Mouse (Mus musculus): ENCODE measurements around the gene Ctla4. TPM values are rescaled to one million over a fixed set of nuclear protein-coding genes. Genes with fewer than 3 reads are reported as not detected.

Ctla4 gene
- polyA plus RNA-seq, 1 experiment from 2014 or later: not detected

- 47% methylated on average over 7 of the region's 7 CpGs for WGBS
- H3K27ac ChIP-seq: no peak overlapping the region
- no peak for ATAC-seq (ENCODE audit: low FRiP score)
These were observed 33.4 kb upstream of the Ctla4 start for GRCm38 (mm10) chr1:60853330-60853956.

DNA sequence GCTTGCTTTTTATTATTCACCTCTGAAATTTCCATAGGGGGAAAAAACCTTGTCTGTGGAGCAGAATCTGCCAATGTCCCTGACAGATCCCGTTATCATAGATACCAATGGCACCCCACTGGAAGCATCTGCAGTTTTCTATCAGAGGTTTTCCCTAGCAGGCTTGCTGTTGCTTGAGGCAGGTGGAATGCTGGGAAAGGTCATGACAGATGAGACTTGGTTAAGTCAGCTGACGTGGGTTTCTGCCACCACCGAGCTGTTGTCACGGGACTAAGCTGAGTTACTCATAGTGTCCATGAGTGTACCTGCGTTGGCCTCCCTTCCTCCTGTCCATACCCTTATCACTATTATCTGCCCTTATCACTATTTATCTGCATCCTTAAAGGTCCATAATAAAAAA lies 32.8 kb upstream of the Ctla4 start:
- peaks cover 15% of the 10 kb centered on the region for H3K4me1 ChIP-seq (replicated peaks; ENCODE audit: control insufficient read depth, insufficient read depth, low read length)
- H3K36me3 ChIP-seq (replicated peaks; ENCODE audit: control insufficient read depth, insufficient read depth): no peaks in the 10 kb centered on the region
- no peak overlapping the region for H3K4me2 ChIP-seq (replicated peaks)
- H3K9me3 ChIP-seq (ENCODE audit: control insufficient read depth, low read length): no peaks in the 10 kb centered on the region
- H3K27me3 ChIP-seq (ENCODE audit: control insufficient read depth, insufficient read depth, low read length): no peaks in the 10 kb centered on the region
- DNase-seq (ENCODE audit: low spot score) (no peak), ATAC-seq (ENCODE audit: low FRiP score) (no peak)
- no peak overlapping the region for H3K27ac ChIP-seq
- no peak overlapping the region for H3K4me3 ChIP-seq (replicated peaks; ENCODE audit: low read length)
- 78% methylated on average over 5 of the region's 5 CpGs for WGBS
- no peak overlapping the region for H3K9ac ChIP-seq

More at GRCm38 (mm10) chr1:60853330-60853956, 33.4 kb upstream of the Ctla4 start:
- no peak overlapping the region for H3K4me2 ChIP-seq (replicated peaks)
- H3K36me3 ChIP-seq (replicated peaks; ENCODE audit: control insufficient read depth, insufficient read depth): no peaks in the 10 kb centered on the region
- no peak overlapping the region for H3K9ac ChIP-seq
- no peak overlapping the region for H3K4me3 ChIP-seq (replicated peaks; ENCODE audit: low read length)
- peaks cover 15% of the 10 kb centered on the region for H3K4me1 ChIP-seq (replicated peaks; ENCODE audit: control insufficient read depth, insufficient read depth, low read length)
- H3K9me3 ChIP-seq (ENCODE audit: control insufficient read depth, low read length): no peaks in the 10 kb centered on the region
- no peak for DNase-seq (ENCODE audit: low spot score)
- H3K27me3 ChIP-seq (ENCODE audit: control insufficient read depth, insufficient read depth, low read length): no peaks in the 10 kb centered on the region

GRCm38 (mm10) chr1:60857351-60858220 lies 29.2 kb upstream of the Ctla4 start:
- WGBS: 71% methylated on average over 12 of the region's 12 CpGs
- H3K9me3 ChIP-seq (ENCODE audit: control insufficient read depth, low read length): no peaks in the 10 kb centered on the region
- no peaks in the 10 kb centered on the region for H3K27me3 ChIP-seq (ENCODE audit: control insufficient read depth, insufficient read depth, low read length)
- no peak for DNase-seq (ENCODE audit: low spot score)
- no peak for ATAC-seq (ENCODE audit: low FRiP score)
- H3K9ac ChIP-seq: no peak overlapping the region
- H3K4me2 ChIP-seq (replicated peaks): no peak overlapping the region
- peaks cover 8% of the 10 kb centered on the region; the same call in 1 of the 2 replicates for H3K4me1 ChIP-seq (replicated peaks; ENCODE audit: control insufficient read depth, insufficient read depth, low read length)
- H3K4me3 ChIP-seq (replicated peaks; ENCODE audit: low read length): no peak overlapping the region
- H3K36me3 ChIP-seq (replicated peaks; ENCODE audit: control insufficient read depth, insufficient read depth): no peaks in the 10 kb centered on the region
- H3K27ac ChIP-seq: no peak overlapping the region

- Histone ChIP-seq H3K9ac (no peak overlapping the region; the same call in 1 of the 2 replicates), H3K4me3 (replicated peaks; ENCODE audit: low read length) (no peak overlapping the region), H3K4me2 (replicated peaks) (no peak overlapping the region), H3K36me3 (replicated peaks; ENCODE audit: control insufficient read depth, insufficient read depth) (no peaks in the 10 kb centered on the region), H3K27ac (no peak overlapping the region), H3K27me3 (ENCODE audit: control insufficient read depth, insufficient read depth, low read length) (no peaks in the 10 kb centered on the region), H3K4me1 (replicated peaks; ENCODE audit: control insufficient read depth, insufficient read depth, low read length) (peaks cover 13% of the 10 kb centered on the region), H3K9me3 (ENCODE audit: control insufficient read depth, low read length) (no peaks in the 10 kb centered on the region)
- no peak for DNase-seq (ENCODE audit: low spot score)
- ATAC-seq (ENCODE audit: low FRiP score): no peak
- WGBS: 75% methylated on average over 3 of the region's 3 CpGs
These were observed 27.6 kb upstream of the Ctla4 start for GRCm38 (mm10) chr1:60859159-60859558.

DNA sequence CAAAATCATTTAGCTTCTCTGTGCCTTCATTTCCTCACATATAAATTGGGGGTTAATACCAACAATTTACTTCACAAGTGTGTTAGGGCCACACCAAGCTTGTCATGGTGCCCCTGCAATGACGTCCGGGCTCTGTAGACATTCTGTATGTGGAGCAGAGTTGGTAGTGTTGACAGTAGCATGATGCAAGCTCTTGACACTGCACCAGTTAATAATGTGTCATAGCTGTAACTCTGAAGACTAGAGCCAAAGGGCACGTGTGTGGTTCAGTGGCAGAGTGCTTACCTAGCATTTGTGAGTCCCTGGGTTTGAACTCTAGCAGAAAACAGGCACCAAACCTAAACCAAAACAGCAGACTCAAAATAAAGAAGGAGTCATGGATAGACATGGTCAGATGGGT lies 27.0 kb upstream of the Ctla4 start:
- Histone ChIP-seq H3K27me3 (ENCODE audit: control insufficient read depth, insufficient read depth, low read length) (no peaks in the 10 kb centered on the region), H3K9ac (no peak overlapping the region), H3K4me3 (replicated peaks; ENCODE audit: low read length) (no peak overlapping the region), H3K4me2 (replicated peaks) (no peak overlapping the region), H3K4me1 (replicated peaks; ENCODE audit: control insufficient read depth, insufficient read depth, low read length) (peaks cover 13% of the 10 kb centered on the region), H3K9me3 (ENCODE audit: control insufficient read depth, low read length) (no peaks in the 10 kb centered on the region), H3K36me3 (replicated peaks; ENCODE audit: control insufficient read depth, insufficient read depth) (no peaks in the 10 kb centered on the region), H3K27ac (no peak overlapping the region)
- ATAC-seq (ENCODE audit: low FRiP score): no peak
- 82% methylated on average over 3 of the region's 3 CpGs for WGBS
- DNase-seq (ENCODE audit: low spot score): no peak

DNA sequence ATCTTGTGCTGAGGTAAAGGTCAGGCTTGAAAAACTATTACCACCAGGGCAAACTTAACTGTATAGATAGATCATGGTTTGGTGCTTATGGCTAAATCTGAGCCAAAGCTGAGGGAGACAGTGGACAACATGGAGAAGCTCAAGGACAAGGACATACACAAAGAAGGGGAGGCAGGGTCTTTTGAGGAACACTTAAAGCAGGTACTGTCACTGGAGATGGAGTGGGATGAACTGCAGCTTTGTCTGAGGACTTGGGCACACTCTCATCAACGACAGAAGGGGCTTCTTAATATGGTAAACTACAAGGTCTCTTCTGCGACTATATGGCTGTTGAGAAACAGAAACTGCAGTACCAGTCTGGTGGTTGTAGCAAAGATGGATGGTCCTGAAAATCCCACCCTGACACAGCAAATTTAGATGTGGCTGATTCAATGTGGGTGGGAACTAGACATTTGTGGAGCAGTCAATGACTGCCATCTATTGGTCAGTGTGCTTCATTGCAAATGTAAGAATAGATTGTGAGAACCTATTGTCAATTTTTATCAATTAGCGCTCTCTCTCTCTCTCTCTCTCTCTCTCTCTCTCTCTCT lies 26.3 kb upstream of the Ctla4 start:
- peak overlapping the region; percentile 56 for H3K9ac ChIP-seq

DNA sequence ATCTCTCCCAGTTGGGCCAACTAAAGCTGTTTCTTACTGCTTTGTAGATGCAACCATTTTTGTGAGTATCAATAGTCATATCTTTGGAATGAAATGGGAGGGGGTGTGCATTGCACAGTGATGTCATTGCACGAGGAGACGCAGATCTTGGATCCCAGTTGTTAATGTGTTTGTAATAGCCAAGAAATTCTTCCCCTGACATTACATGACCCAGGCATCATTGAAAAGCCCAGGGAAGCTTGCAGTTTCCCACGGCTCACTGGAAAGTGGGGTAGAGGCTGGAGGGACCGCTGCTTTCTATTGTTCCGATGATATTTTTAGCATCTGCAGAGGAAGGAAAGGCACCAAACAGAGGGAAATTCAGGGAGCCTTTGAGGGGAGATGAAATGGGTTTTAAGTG lies 25.8 kb upstream of the Ctla4 start:
- no peaks in the 10 kb centered on the region for H3K27me3 ChIP-seq (ENCODE audit: control insufficient read depth, insufficient read depth, low read length)
- peak overlapping the region; percentile 82 for H3K27ac ChIP-seq
- ATAC-seq (ENCODE audit: low FRiP score): peak; percentile 75
- DNase-seq (ENCODE audit: low spot score): peak; percentile 62
- peak overlapping the region; percentile 56 for H3K9ac ChIP-seq
- 15% methylated on average over 5 of the region's 5 CpGs for WGBS
- peaks cover 13% of the 10 kb centered on the region for H3K4me1 ChIP-seq (replicated peaks; ENCODE audit: control insufficient read depth, insufficient read depth, low read length)
- no peaks in the 10 kb centered on the region for H3K36me3 ChIP-seq (replicated peaks; ENCODE audit: control insufficient read depth, insufficient read depth)
- peak overlapping the region; percentile 23 for H3K4me3 ChIP-seq (replicated peaks; ENCODE audit: low read length)
- H3K9me3 ChIP-seq (ENCODE audit: control insufficient read depth, low read length): no peaks in the 10 kb centered on the region
- peak overlapping the region; percentile 53 for H3K4me2 ChIP-seq (replicated peaks)

More for the DNA sequence above, 26.3 kb upstream of the Ctla4 start:
- WGBS: 6% methylated on average over 3 of the region's 3 CpGs
- H3K4me1 ChIP-seq (replicated peaks; ENCODE audit: control insufficient read depth, insufficient read depth, low read length): peaks cover 13% of the 10 kb centered on the region
- peak overlapping the region; percentile 53 for H3K4me2 ChIP-seq (replicated peaks)
- H3K27me3 ChIP-seq (ENCODE audit: control insufficient read depth, insufficient read depth, low read length): no peaks in the 10 kb centered on the region
- peak overlapping the region; percentile 23 for H3K4me3 ChIP-seq (replicated peaks; ENCODE audit: low read length)
- H3K9me3 ChIP-seq (ENCODE audit: control insufficient read depth, low read length): no peaks in the 10 kb centered on the region
- H3K36me3 ChIP-seq (replicated peaks; ENCODE audit: control insufficient read depth, insufficient read depth): no peaks in the 10 kb centered on the region
- peak; percentile 92 for DNase-seq (ENCODE audit: low spot score)
- peak overlapping the region; percentile 82 for H3K27ac ChIP-seq
- peak; percentile 80 for ATAC-seq (ENCODE audit: low FRiP score)

DNA sequence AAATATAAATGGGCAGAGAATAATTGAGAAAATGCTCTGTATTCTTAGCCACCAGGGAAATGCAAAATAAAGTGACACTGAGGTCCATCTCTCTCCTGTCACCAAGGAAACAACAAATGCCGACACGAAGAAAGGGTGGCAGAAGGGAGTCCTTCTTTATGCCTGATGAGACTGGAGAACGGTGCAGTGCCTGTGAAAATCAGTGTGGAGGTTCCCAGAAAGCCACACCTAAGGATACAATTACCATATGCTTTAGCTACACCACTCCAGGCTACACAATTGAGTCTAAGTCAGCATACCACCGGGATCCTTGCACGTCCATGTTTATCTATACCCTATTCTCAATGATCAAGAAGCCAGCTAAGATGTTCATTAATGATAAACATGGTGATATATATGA lies 25.4 kb upstream of the Ctla4 start:
- H3K4me2 ChIP-seq (replicated peaks): peak overlapping the region; percentile 53
- WGBS: 28% methylated on average over 5 of the region's 5 CpGs

GRCm38 (mm10) chr1:60862510-60862909 lies 24.3 kb upstream of the Ctla4 start:
- Histone ChIP-seq H3K4me3 (replicated peaks; ENCODE audit: low read length) (no peak overlapping the region), H3K27me3 (ENCODE audit: control insufficient read depth, insufficient read depth, low read length) (no peaks in the 10 kb centered on the region), H3K36me3 (replicated peaks; ENCODE audit: control insufficient read depth, insufficient read depth) (no peaks in the 10 kb centered on the region), H3K4me2 (replicated peaks) (no peak overlapping the region), H3K9ac (no peak overlapping the region), H3K9me3 (ENCODE audit: control insufficient read depth, low read length) (no peaks in the 10 kb centered on the region), H3K4me1 (replicated peaks; ENCODE audit: control insufficient read depth, insufficient read depth, low read length) (peaks cover 13% of the 10 kb centered on the region), H3K27ac (no peak overlapping the region)
- ATAC-seq (ENCODE audit: low FRiP score): no peak
- WGBS: 75% methylated on average over 3 of the region's 3 CpGs
- no peak for DNase-seq (ENCODE audit: low spot score)

More for the DNA sequence above, 25.4 kb upstream of the Ctla4 start:
- H3K27me3 ChIP-seq (ENCODE audit: control insufficient read depth, insufficient read depth, low read length): no peaks in the 10 kb centered on the region
- H3K9ac ChIP-seq: peak overlapping the region; percentile 56
- H3K4me1 ChIP-seq (replicated peaks; ENCODE audit: control insufficient read depth, insufficient read depth, low read length): peaks cover 13% of the 10 kb centered on the region
- ATAC-seq (ENCODE audit: low FRiP score): peak; percentile 45; the same call in 1 of the 2 replicates
- no peaks in the 10 kb centered on the region for H3K9me3 ChIP-seq (ENCODE audit: control insufficient read depth, low read length)
- peak; percentile 47 for DNase-seq (ENCODE audit: low spot score)
- H3K27ac ChIP-seq: peak overlapping the region; percentile 82
- H3K4me3 ChIP-seq (replicated peaks; ENCODE audit: low read length): peak overlapping the region; percentile 23
- no peaks in the 10 kb centered on the region for H3K36me3 ChIP-seq (replicated peaks; ENCODE audit: control insufficient read depth, insufficient read depth)

All from hindbrain, embryonic 14.5 days (tissue).